Mouse (Mus musculus): ENCODE measurements around the gene Aamp. TPM values are rescaled to one million over a fixed set of nuclear protein-coding genes. Genes with fewer than 3 reads are reported as not detected.
"Not testable (repeated sequence)": the region's sequence is repeated elsewhere in the genome, so short reads cannot be mapped to it uniquely, and the experiment has no call there.

The Aamp gene
- polyA plus RNA-seq, 1 experiment = 120 TPM

GRCm38 (mm10) chr1:74302835-74303234, 18.3 kb upstream of the Aamp start:
- no peak for DNase-seq (ENCODE audit: low read depth, low spot score)
- WGBS = 15% methylated on average over 2 of the region's 2 CpGs

GRCm38 (mm10) chr1:74302229-74302628, 17.7 kb upstream of the Aamp start:
- no peak for DNase-seq (ENCODE audit: low read depth, low spot score)
- WGBS = 62% methylated on average over 7 of the region's 7 CpGs

- WGBS = 38% methylated on average over 6 of the region's 6 CpGs
- no peak for DNase-seq (ENCODE audit: low read depth, low spot score)
Measured at GRCm38 (mm10) chr1:74300347-74301110, 16.0 kb upstream of the Aamp start.

DNA sequence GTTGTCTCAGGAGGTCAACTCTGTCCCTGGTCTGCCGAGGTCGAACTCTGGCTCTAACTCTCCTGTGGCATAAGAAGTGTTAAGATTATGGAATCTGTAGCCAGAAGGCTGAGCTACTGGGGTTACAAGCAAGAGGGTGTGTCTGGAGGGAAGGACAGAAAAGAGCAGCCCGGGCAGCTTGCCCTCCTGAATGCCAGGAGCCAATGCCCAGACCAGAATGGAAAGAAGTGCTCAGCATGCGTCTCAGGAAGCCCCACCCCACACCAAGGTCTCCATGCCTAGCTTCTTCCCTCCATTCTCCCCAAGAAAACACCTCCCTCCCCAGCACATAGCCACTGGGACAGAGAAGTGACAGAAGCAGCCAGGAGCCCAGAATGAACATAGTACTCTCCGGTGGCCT, 14.5 kb upstream of the Aamp start:
- 15% methylated on average over 5 of the region's 5 CpGs for WGBS
- DNase-seq (ENCODE audit: low read depth, low spot score) = no peak

DNA sequence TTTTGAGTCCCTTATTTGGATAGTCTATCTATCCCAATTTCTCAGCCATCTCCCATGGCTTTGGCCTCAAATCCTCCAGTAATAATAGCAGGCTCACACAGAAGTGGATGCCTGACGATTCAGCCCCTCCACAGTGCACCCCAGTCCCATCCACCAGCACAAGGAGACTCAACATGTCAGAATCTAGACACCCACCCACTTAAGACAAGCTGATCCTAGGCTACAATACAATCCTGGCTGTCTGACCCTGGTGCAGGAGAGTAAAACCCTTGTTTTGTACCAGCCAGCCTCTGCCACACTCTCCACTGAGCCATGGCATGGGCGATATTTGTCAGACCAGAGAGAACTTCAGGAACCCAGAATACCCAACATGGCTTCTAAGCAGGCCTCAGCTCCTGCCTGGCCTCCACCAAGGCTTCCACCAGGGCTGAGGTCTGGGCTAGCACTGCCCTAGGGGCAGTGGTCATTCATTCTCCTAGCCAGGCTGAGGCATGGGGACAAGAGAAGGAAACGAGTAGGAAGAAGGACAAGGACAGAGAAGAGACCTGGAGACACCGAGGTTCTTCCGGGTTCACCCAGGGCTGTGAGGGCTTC, 13.7 kb upstream of the Aamp start:
- WGBS = 43% methylated on average over 5 of the region's 5 CpGs
- DNase-seq (ENCODE audit: low read depth, low spot score) = no peak

DNA sequence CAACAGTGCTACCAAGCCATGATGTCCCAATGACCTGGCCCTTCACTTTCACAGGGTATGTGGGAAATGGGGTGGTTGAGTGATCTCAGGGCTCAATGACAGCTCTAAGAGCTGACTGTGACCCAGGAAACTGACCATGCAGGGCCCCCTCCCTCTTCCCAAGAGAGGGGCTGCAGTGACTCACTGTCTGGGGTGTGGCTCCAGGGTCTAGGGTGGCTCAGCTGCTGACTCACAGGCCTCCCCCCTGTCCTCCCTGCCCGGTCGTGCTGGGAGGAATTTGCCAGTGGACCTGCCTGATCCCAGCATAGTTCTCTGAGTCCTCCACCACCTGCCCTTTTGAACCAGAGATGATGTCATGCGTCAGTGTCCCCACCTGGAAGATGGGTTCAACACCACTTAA, 12.7 kb upstream of the Aamp start:
- 23% methylated on average over 3 of the region's 3 CpGs for WGBS

DNA sequence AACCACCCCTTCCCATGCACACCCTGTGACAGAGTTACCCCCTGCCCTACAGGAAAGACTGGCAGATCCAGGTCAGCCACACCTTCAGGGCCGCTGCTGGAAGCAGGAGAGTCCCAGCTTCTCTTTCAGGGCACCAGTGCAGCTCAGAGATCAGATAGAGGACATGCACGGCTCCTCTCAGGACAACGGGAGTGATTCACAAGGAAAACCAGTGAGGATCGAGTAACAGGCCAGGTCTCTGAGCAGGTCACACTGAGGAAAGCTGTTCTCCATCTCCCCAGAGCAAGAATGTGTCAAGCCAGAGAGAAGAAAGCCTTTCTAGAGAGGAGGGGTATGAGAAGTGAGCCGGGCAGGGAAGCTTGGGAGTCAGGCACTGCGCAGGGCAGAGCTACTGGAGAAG, 11.9 kb upstream of the Aamp start:
- no peak for DNase-seq (ENCODE audit: low read depth, low spot score)

More for the DNA sequence above, 12.7 kb upstream of the Aamp start:
- DNase-seq (ENCODE audit: low read depth, low spot score) = no peak

DNA sequence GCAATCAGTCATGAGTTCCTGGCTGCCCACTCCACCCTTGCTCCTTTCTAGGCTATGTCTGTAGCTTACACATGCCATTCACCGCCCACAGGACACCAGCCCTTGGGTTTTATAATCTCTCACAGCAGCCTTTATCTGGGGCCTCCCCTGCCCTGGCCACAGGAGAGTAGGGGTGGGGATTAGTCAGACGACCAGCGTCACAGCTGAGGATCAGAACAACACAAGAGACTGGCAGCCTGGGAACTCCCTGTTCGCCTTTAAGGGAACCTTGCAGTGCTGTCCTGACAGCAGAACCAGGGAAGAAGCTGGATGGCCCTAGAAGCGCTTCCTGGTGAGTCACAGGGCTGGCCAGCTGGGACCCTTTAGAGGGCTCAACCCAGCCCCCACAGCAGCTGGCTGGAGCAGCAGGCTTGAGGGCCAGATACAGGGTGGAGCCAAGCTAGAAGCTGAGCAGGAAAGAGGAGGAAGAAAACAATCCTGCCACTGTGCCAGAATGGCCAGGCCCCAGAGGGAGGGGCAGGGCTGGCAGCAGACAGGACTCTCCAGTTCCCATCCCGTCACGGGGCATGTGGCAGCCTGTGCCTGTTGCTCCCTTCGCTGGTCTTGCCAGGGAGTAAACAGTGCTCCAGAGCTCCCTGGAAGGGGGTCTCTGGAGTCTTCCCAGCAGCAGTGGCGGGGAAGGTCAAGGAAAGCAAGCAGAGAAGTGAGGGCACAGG, 11.1 kb upstream of the Aamp start:
- WGBS = 5% methylated on average over 9 of the region's 9 CpGs
- DNase-seq (ENCODE audit: low read depth, low spot score) = no peak

More for the DNA sequence above, 11.9 kb upstream of the Aamp start:
- 17% methylated on average over 6 of the region's 6 CpGs for WGBS

- 38% methylated on average over 6 of the region's 6 CpGs for WGBS
- no peak for DNase-seq (ENCODE audit: low read depth, low spot score)
Measured at GRCm38 (mm10) chr1:74294733-74295455, 10.4 kb upstream of the Aamp start.

GRCm38 (mm10) chr1:74294090-74294643, 9.6 kb upstream of the Aamp start:
- DNase-seq (ENCODE audit: low read depth, low spot score) = no peak

GRCm38 (mm10) chr1:74293306-74293960, 8.9 kb upstream of the Aamp start:
- DNase-seq (ENCODE audit: low read depth, low spot score) = no peak
- WGBS = 78% methylated on average over 8 of the region's 8 CpGs

More at GRCm38 (mm10) chr1:74294090-74294643, 9.6 kb upstream of the Aamp start:
- 46% methylated on average over 3 of the region's 3 CpGs for WGBS

DNA sequence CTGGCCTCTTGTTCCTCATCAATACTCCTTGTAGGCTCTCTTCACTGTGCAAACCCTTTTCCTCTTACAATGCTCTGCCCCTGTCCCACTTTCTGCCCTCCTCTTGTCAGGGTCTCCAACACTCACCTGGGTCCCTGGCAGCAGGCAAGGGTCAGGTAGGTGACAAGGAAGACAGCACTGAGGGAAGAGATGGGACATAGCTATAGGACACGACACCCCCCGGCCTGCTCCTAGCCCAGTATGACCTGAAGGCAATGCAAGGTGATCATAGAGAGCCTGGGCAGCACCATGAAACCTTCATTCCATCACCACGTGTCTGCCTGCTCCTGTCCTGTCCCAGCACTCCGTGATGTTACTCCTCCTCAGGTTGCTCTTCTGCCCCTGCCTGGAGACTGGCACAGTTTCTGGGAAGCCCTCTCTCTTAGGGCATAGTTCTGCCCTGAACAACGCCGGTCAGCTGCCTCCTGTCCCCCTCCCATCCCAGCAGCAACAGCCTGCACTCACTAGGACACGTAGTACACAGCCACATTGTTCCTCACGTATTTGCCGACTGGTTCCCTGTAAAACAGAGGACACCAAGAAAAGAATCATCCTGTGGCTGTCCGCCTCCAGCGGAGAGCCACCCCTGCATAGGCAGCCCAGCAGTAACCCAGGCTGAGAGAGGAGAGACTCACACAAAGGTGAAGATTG, 7.9 kb upstream of the Aamp start:
- WGBS = 86% methylated on average over 11 of the region's 11 CpGs
- no peak for DNase-seq (ENCODE audit: low read depth, low spot score)

DNA sequence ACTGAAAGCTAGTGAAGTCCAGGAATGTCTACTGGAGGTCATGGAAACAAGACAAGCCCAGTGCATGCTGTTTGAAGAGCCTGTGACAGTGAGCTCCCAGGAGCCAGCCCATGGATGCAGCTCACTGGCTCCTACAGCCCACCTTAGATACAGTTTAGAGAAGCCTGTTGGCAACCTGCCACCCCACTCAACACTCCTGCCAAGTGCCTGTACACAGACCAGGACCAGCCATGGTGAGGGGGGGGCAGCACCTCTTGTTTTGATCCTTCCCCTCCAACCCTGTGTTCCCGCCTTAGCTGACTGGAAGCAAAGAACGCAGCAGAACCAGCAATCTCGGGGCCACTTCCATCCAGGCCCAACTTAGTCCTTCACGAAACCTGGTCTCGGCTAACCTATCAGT, 5.6 kb upstream of the Aamp start:
- no peak for DNase-seq (ENCODE audit: low read depth, low spot score)
- 69% methylated on average over 5 of the region's 5 CpGs for WGBS

DNA sequence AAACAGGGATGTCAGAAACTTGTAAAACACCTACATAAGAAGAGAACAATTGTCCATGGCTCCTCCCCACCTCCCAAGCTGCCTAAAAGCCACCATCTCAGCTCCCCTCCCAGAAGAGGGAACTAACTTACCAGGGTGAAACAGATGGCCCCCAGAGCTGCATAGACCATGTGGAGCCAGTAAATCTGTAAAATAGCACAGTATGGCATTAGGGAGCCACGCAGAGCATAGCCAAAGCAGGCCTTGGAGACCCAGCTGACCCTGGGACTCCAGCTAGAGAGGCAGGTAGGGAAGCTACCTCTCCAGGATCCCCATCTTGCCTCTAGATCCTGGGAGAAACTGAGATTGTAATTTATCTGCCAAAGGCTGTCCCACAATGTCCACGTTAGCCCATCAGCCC, 5.2 kb upstream of the Aamp start:
- DNase-seq (ENCODE audit: low read depth, low spot score) = no peak
- WGBS = 79% methylated on average over 2 of the region's 2 CpGs

- no peak for DNase-seq (ENCODE audit: low read depth, low spot score)
Measured at GRCm38 (mm10) chr1:74289248-74289647, 4.7 kb upstream of the Aamp start.

DNA sequence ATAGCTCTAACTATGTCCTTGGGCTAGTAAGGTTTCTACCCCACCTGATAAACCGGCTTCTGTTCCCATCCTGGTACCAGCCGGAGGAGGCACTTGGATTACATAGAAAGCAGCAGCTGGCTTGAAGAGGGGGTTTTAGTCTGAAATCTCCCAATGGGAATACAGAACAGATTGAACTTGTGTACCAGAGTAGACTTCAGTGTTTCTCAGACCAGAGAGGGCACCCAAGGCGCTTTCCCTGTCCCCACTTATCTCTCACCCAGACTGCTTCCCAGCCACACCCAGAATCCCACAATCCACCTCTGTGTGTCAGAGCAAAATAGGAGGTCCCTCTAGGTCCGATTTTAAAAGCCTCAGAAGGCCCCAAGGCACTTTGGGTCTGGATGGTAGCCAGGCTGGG, 3.8 kb upstream of the Aamp start:
- WGBS = 65% methylated on average over 4 of the region's 4 CpGs
- no peak for DNase-seq (ENCODE audit: low read depth, low spot score)

More at GRCm38 (mm10) chr1:74289248-74289647, 4.7 kb upstream of the Aamp start:
- 81% methylated on average over 9 of the region's 9 CpGs for WGBS

DNA sequence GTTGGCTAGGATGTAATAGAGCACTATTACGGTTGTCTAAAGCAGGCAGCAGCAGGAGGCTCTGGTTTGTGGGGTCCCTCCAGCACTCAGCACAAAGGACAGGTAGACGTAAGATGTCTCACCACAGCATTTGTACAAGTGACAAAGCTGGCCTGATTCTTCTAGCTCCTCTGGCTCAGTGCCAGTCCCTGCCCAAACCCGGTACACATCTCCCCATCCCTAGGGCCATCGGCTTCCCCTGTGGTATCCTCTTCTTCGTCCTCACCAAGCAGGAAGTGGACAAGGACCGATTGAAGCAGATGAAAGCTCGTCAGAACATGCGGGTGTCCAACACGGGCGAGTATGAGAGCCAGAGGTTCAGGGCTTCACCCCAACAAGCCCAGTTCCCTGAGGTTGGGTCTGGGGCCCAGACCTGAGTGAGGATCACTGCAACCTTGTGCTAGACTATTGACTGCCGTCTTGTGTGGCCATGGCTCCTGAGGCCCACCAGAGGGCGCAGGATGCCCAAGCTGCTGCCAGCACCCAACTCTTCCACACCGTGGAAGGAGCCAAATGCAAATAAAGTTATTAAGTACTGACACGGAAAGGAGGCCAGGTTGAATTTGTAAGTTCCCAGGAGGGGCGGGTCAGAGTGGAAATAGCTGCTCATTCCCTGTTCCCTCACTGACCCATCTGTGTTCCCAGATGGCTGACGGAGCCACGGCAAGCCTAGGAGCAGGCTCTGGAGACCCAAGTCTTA, 2.5 kb upstream of the Aamp start:
- WGBS = 45% methylated on average over 16 of the region's 17 CpGs
- not testable (repeated sequence) for DNase-seq (ENCODE audit: low read depth, low spot score)
